Mouse (Mus musculus) MEL (cell line): ENCODE results near the gene Ncln.

ENCODE experiments used
- HCFC1 ChIP-seq: IDR thresholded peaks from 2 replicates; pipeline ENCODE4 v1.6.1; 2012; ENCODE audit warnings: low read depth, mild to moderate bottlenecking, inconsistent platforms, low read length, improper control_type of control experiment, moderate library complexity
- NRF1 ChIP-seq: IDR thresholded peaks from 2 replicates; pipeline ENCODE4 v1.6.1; 2014; ENCODE audit warnings: low read depth, mild to moderate bottlenecking, inconsistent platforms, low read length, improper control_type of control experiment, moderate library complexity; ENCODE audit not compliant: poor library complexity, insufficient read depth, severe bottlenecking
- TBP ChIP-seq: IDR thresholded peaks from 2 replicates; pipeline ENCODE4 v1.8.0; 2011; ENCODE audit warnings: low read depth, low read length, improper control_type of control experiment

DNA sequence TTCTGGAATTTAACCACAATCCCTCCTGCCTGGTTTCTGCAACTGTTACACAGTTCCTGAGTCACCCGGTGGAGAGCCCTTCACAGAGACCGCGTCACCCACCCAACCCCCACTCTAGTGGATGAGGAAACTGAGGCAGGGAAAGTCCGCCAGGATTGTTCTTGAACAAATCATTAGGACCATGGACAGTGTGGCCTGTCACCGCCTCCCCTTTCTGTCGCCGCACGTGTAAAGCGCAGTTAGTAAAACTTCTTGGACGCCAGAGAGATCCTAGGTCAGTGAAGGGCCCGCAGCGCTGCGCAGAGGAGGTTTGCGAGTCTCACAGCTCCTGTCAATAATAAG is 43.3 kb downstream of the Ncln start:
- TF ChIP-seq TBP (no peak), HCFC1 (no peak), NRF1 (no peak)
